8 mouse cellular contexts compared by ENCODE assay signal in the genomic region with DNA sequence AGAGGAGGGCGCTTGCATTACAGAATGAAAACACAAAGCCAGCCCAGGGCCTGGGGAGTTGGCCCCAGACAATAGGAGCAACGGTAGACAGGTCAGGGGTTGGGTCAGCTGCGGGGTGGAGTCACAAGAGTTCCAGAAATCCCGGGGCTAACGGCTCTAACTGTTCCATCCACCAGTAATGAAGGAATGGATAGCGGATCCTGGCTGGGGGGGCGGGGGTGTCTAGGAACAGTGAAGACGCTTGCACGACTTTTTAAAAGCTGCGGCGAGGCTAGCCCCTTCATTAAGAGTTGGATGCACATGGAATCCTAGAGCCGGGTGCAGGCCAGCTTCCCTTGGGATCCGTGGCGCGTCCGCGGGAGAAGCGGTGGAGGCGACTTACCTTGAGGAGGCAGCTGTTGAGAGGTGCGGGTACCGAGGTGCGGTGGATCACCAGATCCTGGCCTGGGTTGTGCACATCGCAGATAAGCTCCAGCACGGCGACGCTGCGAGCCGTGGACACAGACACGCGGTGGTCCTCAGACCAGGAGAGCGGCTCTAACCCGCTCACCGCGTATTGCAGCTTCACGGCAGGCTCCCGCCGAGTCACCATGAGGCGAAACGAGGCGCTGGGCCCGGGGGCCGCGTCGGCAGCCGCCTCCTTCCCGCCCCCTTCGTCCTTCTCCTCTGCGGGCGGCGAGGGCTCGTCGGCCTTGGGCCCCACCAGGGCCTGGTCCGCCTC. TPM values are rescaled to one million over a fixed set of nuclear protein-coding genes. Genes with fewer than 3 reads are reported as not detected.
DNase-seq lines count a peak whose midpoint lies in the region; ATAC-seq and TF ChIP-seq lines count a peak whose summit lies in the region.

No protein-coding gene starts in this region.

- peaks cover 44% of the 10 kb centered on the region for H3K4me1 ChIP-seq in bone marrow macrophage, adult 2 months (ENCODE audit: control insufficient read depth, insufficient read depth, low read length)
- peaks cover 11% of the 10 kb centered on the region for H3K4me1 ChIP-seq in forebrain, postnatal 0 days (ENCODE audit: insufficient read depth)
- peaks cover 48% of the 10 kb centered on the region for H3K4me1 ChIP-seq in midbrain, embryonic 10.5 days

- H3K9ac ChIP-seq in forebrain, postnatal 0 days, result peak overlapping the region; percentile 84

- H3K27me3 ChIP-seq in forebrain, postnatal 0 days (ENCODE audit: insufficient read depth, low read length), result no peaks in the 10 kb centered on the region
- no peaks in the 10 kb centered on the region for H3K27me3 ChIP-seq in midbrain, embryonic 10.5 days (ENCODE audit: low read depth, poor library complexity, severe bottlenecking)

- peak overlapping the region; percentile 98 for H3K4me3 ChIP-seq in bone marrow macrophage, adult 2 months (ENCODE audit: insufficient read depth, low read length)
- peak overlapping the region; percentile 96 for H3K4me3 ChIP-seq in forebrain, postnatal 0 days (ENCODE audit: low read depth, low read length)
- H3K4me3 ChIP-seq in midbrain, embryonic 10.5 days, result peak overlapping the region; percentile 99

- no peaks in the 10 kb centered on the region for H3K9me3 ChIP-seq in forebrain, postnatal 0 days (ENCODE audit: low read length)
- H3K9me3 ChIP-seq in midbrain, embryonic 10.5 days (replicated peaks), result no peaks in the 10 kb centered on the region

- DNase-seq in ovary, postnatal 14 days (ENCODE audit: low spot score), result peak; percentile 6
- DNase-seq in ovary, postnatal 36 days (ENCODE audit: low spot score), result no peak
- DNase-seq in forebrain, postnatal 0 days, result no peak
- peak; percentile 50 for DNase-seq in kidney, postnatal 10 days
- DNase-seq in midbrain, embryonic 10.5 days (ENCODE audit: low spot score), result peak; percentile 45
- no peak for DNase-seq in B cell, adult 2 months
- no peak for DNase-seq in right cerebral cortex, adult 2 months (ENCODE audit: low spot score in 2 of 2)

- TF ChIP-seq POLR2A in bone marrow macrophage, adult 2 months (IDR thresholded peaks at IDR 0.05; ENCODE audit: borderline replicate concordance, low read depth, low read length), result no peak

- peak overlapping the region; percentile 96 for H3K4me2 ChIP-seq in forebrain, postnatal 0 days (ENCODE audit: low read depth)

- peaks cover 5% of the 10 kb centered on the region for H3K36me3 ChIP-seq in forebrain, postnatal 0 days (ENCODE audit: insufficient read depth)
- peaks cover 27% of the 10 kb centered on the region for H3K36me3 ChIP-seq in midbrain, embryonic 10.5 days

- H3K27ac ChIP-seq in bone marrow macrophage, adult 2 months (ENCODE audit: insufficient read depth, low read depth, low read length), result peak overlapping the region; percentile 96
- peak overlapping the region; percentile 81 for H3K27ac ChIP-seq in forebrain, postnatal 0 days (ENCODE audit: low read depth, low read length)
- H3K27ac ChIP-seq in midbrain, embryonic 10.5 days (replicated peaks), result peak overlapping the region; percentile 96

- peak; percentile 51 for ATAC-seq in forebrain, postnatal 0 days

- no peak for TF ChIP-seq CTCF in bone marrow macrophage, adult 2 months (IDR thresholded peaks at IDR 0.05; ENCODE audit: low read depth, low read length)
- no peak for TF ChIP-seq CTCF in forebrain, postnatal 0 days (IDR thresholded peaks at IDR 0.05; ENCODE audit: low read depth)

- WGBS in forebrain, postnatal 0 days, result under 1% methylated on average over 52 of the region's 53 CpGs
- under 1% methylated on average over 53 of the region's 53 CpGs for WGBS in midbrain, embryonic 10.5 days

RNA-seq across cellular contexts. Expression of gene Gtf3c4, which starts 0.5 kb away (rescaled TPM):
- 7.8 and 10.0 TPM in 2 replicates for polyA plus RNA-seq in bone marrow macrophage, adult 2 months (2012; ENCODE audit: insufficient read depth, insufficient read length, missing spikeins)
- 59.4 and 86.0 TPM in 2 replicates for total RNA-seq in forebrain, postnatal 0 days (2014; rRNA removed)
- polyA plus RNA-seq in forebrain, postnatal 0 days (2015; fragmentation: Nextera tagmentation; extraction: Ambion mirVana), result 11.1 and 15.8 TPM in 2 replicates
- polyA plus RNA-seq in midbrain, embryonic 10.5 days (2016; fragmentation: Nextera tagmentation; extraction: Ambion mirVana), result 23.9 and 24.9 TPM in 2 replicates

RNA-seq across cellular contexts. Expression of gene Ddx31, which starts 0.5 kb away (rescaled TPM):
- polyA plus RNA-seq in bone marrow macrophage, adult 2 months (2012; ENCODE audit: insufficient read depth, insufficient read length, missing spikeins), result 7.0 and 10.5 TPM in 2 replicates
- total RNA-seq in forebrain, postnatal 0 days (2014; rRNA removed), result 22.3 and 22.9 TPM in 2 replicates
- polyA plus RNA-seq in forebrain, postnatal 0 days (2015; fragmentation: Nextera tagmentation; extraction: Ambion mirVana), result 9.0 and 10.0 TPM in 2 replicates
- polyA plus RNA-seq in midbrain, embryonic 10.5 days (2016; fragmentation: Nextera tagmentation; extraction: Ambion mirVana), result 20.4 and 22.0 TPM in 2 replicates

Comparison
In these comparisons a context has a peak if more than half of its experiments do, and no peak if none do; other contexts are left out.
1. DNase-seq: peak in ovary, postnatal 14 days (single experiment), kidney, postnatal 10 days (single experiment) and midbrain, embryonic 10.5 days (single experiment); none in ovary, postnatal 36 days (single experiment), forebrain, postnatal 0 days (single experiment), B cell, adult 2 months (0 of 2) and right cerebral cortex, adult 2 months (0 of 2).
2. Peak in every context shown above with its lines, with median percentiles within 50 percentile points of each other: H3K27ac ChIP-seq and H3K4me3 ChIP-seq.